Mouse (Mus musculus) kidney, embryonic 16.5 days (tissue): ENCODE data around the gene Mtus2. TPM values are rescaled to one million over a fixed set of nuclear protein-coding genes. Genes with fewer than 3 reads are reported as not detected.
A peak's percentile ranks its signal among the peaks of the same experiment; 100 is the strongest.

ENCODE experiments used
- ATAC-seq: fragments of 200-750 bp; cut with Nextera tagmentation; 2 replicates; pipeline ENCODE4 v1.8.0; 2017; ENCODE audit warnings: moderate TSS enrichment; ENCODE audit not compliant: low FRiP score, low TSS enrichment
- H3K27ac ChIP-seq: fragments of 300-500 bp; sonication (generic); 2 replicates; pipeline ENCODE4 v1.5.1; 2014; ENCODE audit warnings: low read length
- H3K27me3 ChIP-seq: fragments of 300-500 bp; sonication (generic); 2 replicates; pipeline ENCODE4 v1.6.1; 2014; ENCODE audit warnings: low read length, control low read depth, mixed read lengths; ENCODE audit not compliant: insufficient read depth
- H3K36me3 ChIP-seq: fragments of 300-500 bp; sonication (generic); 2 replicates; pipeline ENCODE4 v1.6.1; 2014; ENCODE audit warnings: low read length, control low read depth, mixed read lengths; ENCODE audit not compliant: insufficient read depth
- H3K4me1 ChIP-seq: fragments of 300-500 bp; sonication (generic); 2 replicates; pipeline ENCODE4 v1.6.1; 2014; ENCODE audit warnings: low read length, control low read depth, mixed read lengths; ENCODE audit not compliant: insufficient read depth
- H3K4me2 ChIP-seq: fragments of 300-500 bp; sonication (generic); replicated peaks from 2 replicates; pipeline ENCODE4 v1.6.1; 2014; ENCODE audit warnings: low read depth, low read length
- H3K4me3 ChIP-seq: fragments of 300-500 bp; sonication (generic); 2 replicates; pipeline ENCODE4 v1.5.1; 2014; ENCODE audit warnings: mild to moderate bottlenecking, low read length
- H3K9ac ChIP-seq: fragments of 300-500 bp; sonication (generic); replicated peaks from 2 replicates; pipeline ENCODE4 v1.6.1; 2014; ENCODE audit warnings: low read length
- H3K9me3 ChIP-seq: fragments of 300-500 bp; sonication (generic); 2 replicates; pipeline ENCODE4 v1.6.1; 2016; ENCODE audit warnings: low read length, control low read depth
- WGBS: fragments of 180-500 bp; shearing (Covaris S2); extraction: QIAGEN DNeasy Blood & Tissue Kit; methylation state at CpG from one replicate; pipeline ENCODE4 v1.1.7; 2014; 5-methylcytosine and 5-hydroxymethylcytosine counted together
- polyA plus RNA-seq: library from polyadenylated mRNA; unstranded; fragments of >200 nt; fragmentation: Nextera tagmentation; extraction: Ambion mirVana; gene quantifications from 2 replicates; pipeline ENCODE4 v1.2.1, GENCODE M21; 2015

Gene Mtus2
- polyA plus RNA-seq, 1 experiment from 2014 or later = 2.7 TPM

DNA sequence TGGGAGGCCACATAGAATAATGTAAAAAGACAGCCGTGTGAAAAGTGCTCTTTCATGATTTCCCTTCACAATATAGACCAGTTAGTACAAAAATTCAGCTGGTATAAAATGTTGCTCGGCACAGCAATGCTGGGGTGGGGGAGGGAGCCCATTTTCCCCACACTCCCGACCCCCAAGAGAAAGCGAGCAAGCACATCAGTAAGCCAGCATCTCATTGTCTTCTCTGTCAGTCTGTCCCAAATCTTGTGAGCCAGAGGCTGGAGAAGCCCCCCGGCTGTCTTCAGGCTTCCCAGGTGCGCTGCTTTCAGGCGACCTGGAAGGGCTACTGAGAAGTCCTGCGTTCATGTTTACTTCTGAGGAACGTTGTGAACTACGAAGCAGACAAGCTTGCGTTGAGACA, 699 bp upstream of the Mtus2 start:
- peak overlapping the region; percentile 92; the same call in 1 of the 2 replicates for H3K4me2 ChIP-seq
- no peaks in the 10 kb centered on the region for H3K9me3 ChIP-seq
- H3K4me1 ChIP-seq = peaks cover 13% of the 10 kb centered on the region
- H3K4me3 ChIP-seq = peak overlapping the region; percentile 54; the same call in 1 of the 2 replicates
- H3K9ac ChIP-seq = no peak overlapping the region
- no peak overlapping the region for H3K27ac ChIP-seq
- peaks cover 41% of the 10 kb centered on the region for H3K27me3 ChIP-seq
- ATAC-seq = no peak
- 4% methylated on average over 11 of the region's 11 CpGs for WGBS
- no peaks in the 10 kb centered on the region for H3K36me3 ChIP-seq

DNA sequence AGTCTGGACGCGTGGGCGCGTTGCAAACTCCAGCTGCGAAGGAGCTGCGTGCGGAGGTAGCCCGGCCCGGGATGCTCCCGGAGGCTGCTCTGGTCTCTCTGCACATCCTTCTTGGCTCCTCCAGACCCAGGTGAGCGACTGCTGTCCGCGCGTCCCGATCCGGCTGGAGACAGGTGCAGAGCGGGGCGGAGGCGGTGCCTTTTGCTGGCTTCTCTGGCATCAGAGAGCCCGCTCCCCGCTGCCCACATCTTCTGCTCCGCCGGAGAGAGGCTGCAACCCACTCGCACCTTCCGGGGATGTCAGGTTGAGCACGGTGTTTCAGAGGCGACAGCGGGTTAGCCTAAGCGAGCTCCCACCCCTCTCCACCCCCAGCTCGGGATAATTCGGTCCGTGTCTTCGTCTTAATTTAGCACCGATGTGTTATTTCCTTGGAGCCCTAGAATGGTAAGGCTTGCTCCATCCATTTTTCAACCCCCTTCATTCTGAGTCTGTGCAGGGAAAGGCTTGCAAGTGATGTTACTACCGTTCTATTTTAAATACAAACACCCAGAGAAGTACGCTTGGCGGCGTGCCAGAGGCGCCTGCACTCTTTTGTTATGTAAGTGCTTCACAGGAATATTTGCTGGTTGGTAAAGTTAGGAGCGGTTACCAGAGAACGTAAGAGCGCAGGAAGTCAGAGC, 612 bp downstream of the Mtus2 start:
- Histone ChIP-seq H3K4me1 (peaks cover 13% of the 10 kb centered on the region), H3K27ac (no peak overlapping the region), H3K9me3 (no peaks in the 10 kb centered on the region), H3K4me2 (peak overlapping the region; percentile 92), H3K36me3 (no peaks in the 10 kb centered on the region), H3K9ac (peak overlapping the region; percentile 33; the same call in 1 of the 2 replicates), H3K27me3 (peaks cover 41% of the 10 kb centered on the region), H3K4me3 (peak overlapping the region; percentile 54)
- 1% methylated on average over 42 of the region's 42 CpGs for WGBS
- peak; percentile 52 for ATAC-seq

DNA sequence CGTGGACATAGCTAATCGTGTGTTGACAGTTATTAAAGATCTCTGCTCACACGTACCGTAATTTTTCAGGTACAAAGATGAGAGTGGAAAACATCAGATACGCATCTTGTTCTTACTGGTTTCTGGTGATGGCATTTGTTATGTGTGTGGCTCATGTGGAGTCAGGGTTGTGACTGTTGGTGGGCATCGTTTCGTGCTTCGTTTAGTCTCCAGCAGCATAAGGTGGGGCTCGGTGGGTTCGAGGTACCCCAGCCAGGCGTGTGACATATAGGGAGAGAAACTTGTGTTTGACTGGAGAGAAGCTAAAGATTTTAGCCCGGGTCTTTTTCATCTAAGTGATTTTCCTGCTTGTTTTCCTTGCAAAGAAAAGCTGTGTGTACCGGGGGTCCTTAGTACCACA, 1.4 kb downstream of the Mtus2 start:
- ATAC-seq = no peak
- H3K4me3 ChIP-seq = no peak overlapping the region
- 37% methylated on average over 13 of the region's 13 CpGs for WGBS

DNA sequence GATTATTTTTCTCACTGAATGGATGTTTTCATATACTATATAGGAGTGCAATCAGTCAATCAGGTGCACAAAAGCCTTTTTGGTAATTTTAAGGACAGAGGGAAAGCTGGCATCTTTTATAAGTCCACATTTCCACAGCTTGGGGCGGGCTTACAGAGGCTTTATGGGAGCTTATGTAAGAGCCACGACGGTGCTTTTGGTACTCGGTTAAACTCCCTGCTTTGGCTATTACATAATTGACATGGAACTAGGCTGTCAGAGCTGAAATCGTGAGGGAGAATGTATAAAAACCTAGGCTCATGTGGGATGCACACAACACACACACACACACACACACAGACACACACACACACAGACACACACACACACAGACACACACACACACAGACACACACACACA, 2.0 kb downstream of the Mtus2 start:
- H3K27me3 ChIP-seq = peaks cover 41% of the 10 kb centered on the region
- H3K4me1 ChIP-seq = peaks cover 13% of the 10 kb centered on the region
- ATAC-seq = no peak
- H3K4me3 ChIP-seq = no peak overlapping the region
- H3K9ac ChIP-seq = no peak overlapping the region
- 37% methylated on average over 5 of the region's 5 CpGs for WGBS
- no peaks in the 10 kb centered on the region for H3K36me3 ChIP-seq
- H3K9me3 ChIP-seq = no peaks in the 10 kb centered on the region
- H3K4me2 ChIP-seq = no peak overlapping the region
- no peak overlapping the region for H3K27ac ChIP-seq

More for the DNA sequence above, 1.4 kb downstream of the Mtus2 start:
- H3K9me3 ChIP-seq = no peaks in the 10 kb centered on the region
- no peaks in the 10 kb centered on the region for H3K36me3 ChIP-seq
- peaks cover 13% of the 10 kb centered on the region for H3K4me1 ChIP-seq
- H3K27ac ChIP-seq = no peak overlapping the region
- peaks cover 41% of the 10 kb centered on the region for H3K27me3 ChIP-seq
- H3K9ac ChIP-seq = no peak overlapping the region
- H3K4me2 ChIP-seq = no peak overlapping the region

DNA sequence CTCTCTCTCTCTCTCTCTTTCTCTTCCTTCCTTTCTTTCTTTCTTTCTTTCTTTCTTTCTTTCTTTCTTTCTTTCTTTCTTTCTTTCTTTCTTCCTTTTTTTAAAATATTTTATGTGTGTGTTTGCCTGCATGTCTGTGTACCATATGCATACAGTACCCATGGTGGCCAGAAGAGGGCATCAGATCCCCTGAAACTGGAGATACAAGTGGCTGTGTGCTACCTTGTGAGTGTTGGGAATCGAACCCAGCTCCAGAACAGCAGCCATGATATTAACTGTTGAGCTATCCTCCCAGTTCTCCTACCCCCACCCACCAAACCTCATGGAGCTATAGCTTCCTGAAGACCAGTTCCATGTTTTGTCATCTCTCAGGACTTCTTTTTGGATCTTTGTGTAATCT, 3.7 kb downstream of the Mtus2 start:
- H3K4me3 ChIP-seq = no peak overlapping the region
- ATAC-seq = no peak
- 86% methylated on average over 1 of the region's 1 CpGs for WGBS

DNA sequence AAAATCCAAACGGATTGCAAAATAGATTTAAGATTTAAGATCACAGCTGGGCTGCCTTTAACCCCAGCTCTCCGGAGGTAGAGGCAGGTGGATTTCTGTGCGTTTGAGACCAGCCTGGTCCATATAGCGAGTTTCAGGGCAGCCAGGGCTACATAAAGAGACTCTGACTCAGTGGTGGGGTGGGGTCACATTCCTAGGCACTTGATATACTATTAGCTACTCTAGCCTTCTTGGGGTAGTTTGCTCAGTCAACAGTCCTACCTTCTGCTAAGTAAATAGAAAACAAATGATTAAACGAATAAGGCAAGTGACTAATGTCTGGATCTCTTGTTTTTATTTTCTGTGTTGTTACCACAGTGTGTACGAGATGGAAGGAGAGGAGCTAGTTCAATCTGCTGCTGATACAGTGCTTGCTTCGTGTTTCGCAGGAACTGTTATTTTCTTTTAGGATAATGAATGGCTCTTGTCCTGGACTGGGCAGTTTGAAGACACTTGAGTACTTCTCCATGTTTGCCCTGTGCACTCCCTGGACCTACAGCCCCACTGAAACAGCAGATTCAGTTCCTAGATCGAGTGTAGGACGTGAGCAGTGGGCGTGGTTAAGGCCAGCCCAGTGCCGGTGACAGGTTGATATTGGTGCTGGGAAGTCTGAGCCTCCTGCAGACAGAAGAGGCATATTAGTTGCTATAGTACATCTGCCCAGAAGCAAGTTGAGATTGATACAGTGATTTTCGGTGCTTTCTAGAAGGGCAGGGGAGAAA, 6.9 kb downstream of the Mtus2 start:
- Histone ChIP-seq H3K4me1 (no peaks in the 10 kb centered on the region), H3K9ac (no peak overlapping the region), H3K9me3 (no peaks in the 10 kb centered on the region), H3K4me3 (no peak overlapping the region), H3K36me3 (no peaks in the 10 kb centered on the region), H3K4me2 (no peak overlapping the region), H3K27me3 (no peaks in the 10 kb centered on the region), H3K27ac (no peak overlapping the region)
- no peak for ATAC-seq
- WGBS = 43% methylated on average over 13 of the region's 13 CpGs

More for the DNA sequence above, 3.7 kb downstream of the Mtus2 start:
- Histone ChIP-seq H3K4me1 (peaks cover 13% of the 10 kb centered on the region), H3K4me2 (no peak overlapping the region), H3K27ac (no peak overlapping the region), H3K9ac (no peak overlapping the region), H3K27me3 (peaks cover 29% of the 10 kb centered on the region), H3K9me3 (no peaks in the 10 kb centered on the region), H3K36me3 (no peaks in the 10 kb centered on the region)

DNA sequence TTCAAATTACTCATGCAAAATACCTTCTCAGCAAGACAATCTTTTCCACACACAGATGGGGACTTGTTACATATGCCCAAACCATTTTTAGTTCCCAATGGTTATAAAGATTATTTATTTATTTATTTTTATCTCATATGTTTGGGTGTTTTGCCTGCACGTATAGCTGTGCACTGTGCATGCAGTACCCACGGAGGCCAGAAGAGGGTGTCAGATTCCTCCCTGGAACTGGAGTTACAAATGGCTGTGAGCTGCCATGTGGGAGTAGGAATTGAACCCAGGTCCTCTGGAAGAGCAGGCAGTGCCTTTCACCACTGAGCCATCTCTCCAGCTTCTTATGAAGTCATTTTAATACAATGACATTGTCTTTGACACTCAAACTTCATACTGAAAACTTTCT, 7.7 kb downstream of the Mtus2 start:
- H3K4me3 ChIP-seq = no peak overlapping the region
- 48% methylated on average over 2 of the region's 2 CpGs for WGBS
- no peak for ATAC-seq

DNA sequence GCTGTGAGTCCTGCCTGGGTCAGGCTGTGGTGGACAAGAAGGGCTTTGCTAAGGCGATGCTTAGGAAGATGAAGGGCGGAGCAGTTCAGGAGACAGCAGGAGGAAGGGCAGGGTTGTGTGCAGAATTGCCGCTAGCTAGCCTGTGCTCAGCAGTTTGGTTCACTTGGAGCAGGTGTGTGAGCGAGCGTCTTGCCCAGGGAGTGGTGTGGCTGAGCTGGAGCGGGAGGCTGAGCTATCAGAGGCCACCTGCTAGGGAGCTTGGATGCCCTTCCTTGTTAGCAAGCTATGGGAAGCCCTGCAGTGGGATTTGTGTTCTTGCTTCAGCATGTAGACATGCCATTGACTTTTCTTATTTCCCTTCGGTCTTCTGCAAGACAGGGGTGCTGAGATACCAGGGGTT, 9.5 kb downstream of the Mtus2 start:
- no peak overlapping the region for H3K9ac ChIP-seq
- no peak overlapping the region for H3K4me3 ChIP-seq
- ATAC-seq = no peak
- H3K4me2 ChIP-seq = no peak overlapping the region
- no peaks in the 10 kb centered on the region for H3K27me3 ChIP-seq
- H3K27ac ChIP-seq = no peak overlapping the region
- no peaks in the 10 kb centered on the region for H3K4me1 ChIP-seq
- H3K9me3 ChIP-seq = no peaks in the 10 kb centered on the region
- no peaks in the 10 kb centered on the region for H3K36me3 ChIP-seq
- WGBS = 74% methylated on average over 7 of the region's 7 CpGs

More for the DNA sequence above, 7.7 kb downstream of the Mtus2 start:
- Histone ChIP-seq H3K9me3 (no peaks in the 10 kb centered on the region), H3K36me3 (no peaks in the 10 kb centered on the region), H3K4me2 (no peak overlapping the region), H3K27ac (no peak overlapping the region), H3K27me3 (no peaks in the 10 kb centered on the region), H3K9ac (no peak overlapping the region), H3K4me1 (no peaks in the 10 kb centered on the region)

DNA sequence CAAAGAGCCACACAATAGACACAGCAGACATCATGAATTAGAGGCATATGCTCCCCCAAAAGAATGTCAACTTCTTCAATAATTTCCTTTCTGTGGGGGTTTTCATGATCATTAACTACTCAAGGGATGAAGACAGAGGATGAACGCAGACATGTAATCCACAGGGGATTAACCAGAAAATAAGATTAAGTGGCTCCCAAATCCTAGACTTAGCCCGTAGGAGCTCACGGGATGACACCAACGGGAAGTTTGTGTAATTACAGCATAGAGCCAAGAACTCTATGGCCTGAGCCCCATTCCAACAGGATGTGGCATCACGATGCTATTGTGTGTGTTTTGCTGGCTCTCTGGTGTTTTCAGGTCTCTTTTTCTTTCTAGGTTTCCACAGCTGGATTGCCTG, 12.4 kb downstream of the Mtus2 start:
- Histone ChIP-seq H3K27ac (no peak overlapping the region), H3K9me3 (no peaks in the 10 kb centered on the region), H3K9ac (no peak overlapping the region), H3K27me3 (no peaks in the 10 kb centered on the region), H3K4me1 (no peaks in the 10 kb centered on the region), H3K4me3 (no peak overlapping the region), H3K36me3 (no peaks in the 10 kb centered on the region), H3K4me2 (no peak overlapping the region)
- no peak for ATAC-seq
- WGBS = 91% methylated on average over 5 of the region's 5 CpGs

DNA sequence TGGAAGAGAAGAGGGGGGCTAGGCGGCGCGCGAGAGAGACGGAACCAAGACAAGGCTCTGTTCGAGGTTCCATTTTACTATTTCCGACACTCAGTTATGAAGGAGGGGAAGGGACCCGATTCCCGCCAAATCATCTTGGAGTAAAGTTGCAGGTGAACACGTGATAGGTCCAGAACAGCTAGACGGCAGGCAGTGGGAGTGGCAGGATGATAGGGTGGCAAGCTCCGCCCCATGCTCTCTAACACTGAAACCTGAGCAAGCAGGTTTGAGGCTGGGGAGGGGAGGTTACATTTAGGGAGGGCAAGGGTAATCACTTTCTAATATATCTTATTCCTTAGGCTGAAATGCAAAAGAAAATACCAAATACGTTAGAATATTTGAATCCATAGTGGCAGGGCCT, 18.9 kb downstream of the Mtus2 start:
- ATAC-seq = no peak
- no peaks in the 10 kb centered on the region for H3K9me3 ChIP-seq

More for the DNA sequence above, 18.9 kb downstream of the Mtus2 start:
- Histone ChIP-seq H3K4me2 (no peak overlapping the region), H3K4me3 (no peak overlapping the region), H3K27ac (no peak overlapping the region), H3K9ac (no peak overlapping the region), H3K36me3 (no peaks in the 10 kb centered on the region), H3K27me3 (no peaks in the 10 kb centered on the region), H3K4me1 (no peaks in the 10 kb centered on the region)
- WGBS = 61% methylated on average over 13 of the region's 13 CpGs
